Mouse (Mus musculus): ENCODE results near the gene Exoc3. TPM values are rescaled to one million over a fixed set of nuclear protein-coding genes. Genes with fewer than 3 reads are reported as not detected.

The Exoc3 gene
- polyA plus RNA-seq, 1 experiment from 2014 or later: 113 TPM

GRCm38 (mm10) chr13:74121795-74122330 lies 86.7 kb downstream of the Exoc3 start:
- Histone ChIP-seq H3K27ac (ENCODE audit: low read length) (no peak overlapping the region), H3K4me1 (ENCODE audit: control insufficient read depth, insufficient read depth, low read length) (peaks cover 6% of the 10 kb centered on the region; the same call in 1 of the 2 replicates), H3K4me3 (ENCODE audit: low read depth, low read length) (peak overlapping the region; percentile 48), H3K9ac (ENCODE audit: low read depth, low read length) (peak overlapping the region; percentile 61; the same call in 1 of the 2 replicates), H3K27me3 (ENCODE audit: control insufficient read depth, insufficient read depth, low read depth, low read length) (peaks cover 25% of the 10 kb centered on the region), H3K36me3 (ENCODE audit: control insufficient read depth, insufficient read depth, low read length) (no peaks in the 10 kb centered on the region), H3K9me3 (replicated peaks; ENCODE audit: control insufficient read depth, low read length, poor library complexity, severe bottlenecking) (no peaks in the 10 kb centered on the region), H3K4me2 (ENCODE audit: low read length) (peak overlapping the region; percentile 92)
- WGBS: 31% methylated on average over 14 of the region's 14 CpGs
- ATAC-seq: peak; percentile 13; the same call in 1 of the 2 replicates

DNA sequence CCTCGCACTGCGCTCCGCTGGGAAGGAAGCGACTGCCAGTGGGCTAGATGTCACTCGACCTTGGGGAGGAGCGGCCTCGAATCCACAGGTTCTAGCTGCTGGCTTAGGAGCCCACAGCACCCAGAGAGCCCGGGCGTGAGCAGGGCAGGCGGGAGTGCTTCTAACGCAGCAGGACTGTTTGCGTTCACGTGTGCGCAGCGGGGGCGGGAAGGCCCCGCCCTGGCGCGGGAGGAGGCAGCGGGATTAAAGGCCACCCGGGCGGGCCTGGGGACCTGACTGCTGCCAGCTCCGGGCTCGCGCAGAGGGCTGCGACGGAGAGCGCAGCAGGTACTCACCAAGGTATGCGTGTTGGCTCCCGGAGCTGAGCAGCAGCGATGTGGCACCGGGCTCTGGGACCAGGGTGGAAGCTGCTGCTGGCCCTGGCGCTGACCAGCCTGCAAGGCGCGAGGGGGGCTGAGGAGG lies 87.4 kb downstream of the Exoc3 start, which contains the start of gene Slc9a3:
TSS of gene Slc9a3 (plus strand) at position 317 of the 462 bp plus-strand sequence.
- H3K9me3 ChIP-seq (replicated peaks; ENCODE audit: control insufficient read depth, low read length, poor library complexity, severe bottlenecking): no peaks in the 10 kb centered on the region
- peaks cover 6% of the 10 kb centered on the region; the same call in 1 of the 2 replicates for H3K4me1 ChIP-seq (ENCODE audit: control insufficient read depth, insufficient read depth, low read length)
- under 1% methylated on average over 35 of the region's 35 CpGs for WGBS
- peak within 1 kb of the TSS; percentile 48 for H3K4me3 ChIP-seq (ENCODE audit: low read depth, low read length)
- peak within 1 kb of the TSS; percentile 92 for H3K4me2 ChIP-seq (ENCODE audit: low read length)
- H3K27me3 ChIP-seq (ENCODE audit: control insufficient read depth, insufficient read depth, low read depth, low read length): peaks cover 25% of the 10 kb centered on the region
- ATAC-seq: peak; percentile 76
- H3K9ac ChIP-seq (ENCODE audit: low read depth, low read length): peak within 1 kb of the TSS; percentile 61
- no peak within 1 kb of the TSS for H3K27ac ChIP-seq (ENCODE audit: low read length)
- no peaks in the 10 kb centered on the region for H3K36me3 ChIP-seq (ENCODE audit: control insufficient read depth, insufficient read depth, low read length)

Other genes with a start within 250 kb of the Exoc3 start
- gene Zdhhc11, start 244.9 kb downstream of the Exoc3 start, polyA plus RNA-seq (2015; fragmentation: Nextera tagmentation; extraction: Ambion mirVana): not detected in 2 replicates
- gene Tppp, start 199.3 kb downstream of the Exoc3 start, polyA plus RNA-seq (2015; fragmentation: Nextera tagmentation; extraction: Ambion mirVana): 13.9 and 16.1 TPM in 2 replicates
- 6.7 and 7.7 TPM in 2 replicates for gene Cep72, start 146.4 kb downstream of the Exoc3 start, polyA plus RNA-seq (2015; fragmentation: Nextera tagmentation; extraction: Ambion mirVana)
- gene Slc9a3, start 87.3 kb downstream of the Exoc3 start, polyA plus RNA-seq (2015; fragmentation: Nextera tagmentation; extraction: Ambion mirVana): 0.13 and 0.41 TPM in 2 replicates
- 0.58 and 0.70 TPM in 2 replicates for gene Ahrr, start 83.6 kb upstream of the Exoc3 start, polyA plus RNA-seq (2015; fragmentation: Nextera tagmentation; extraction: Ambion mirVana)
- 108 and 110 TPM in 2 replicates for gene Pdcd6, start 108.8 kb upstream of the Exoc3 start, polyA plus RNA-seq (2015; fragmentation: Nextera tagmentation; extraction: Ambion mirVana)
- gene Sdha, start 141.5 kb upstream of the Exoc3 start, polyA plus RNA-seq (2015; fragmentation: Nextera tagmentation; extraction: Ambion mirVana): 235 and 238 TPM in 2 replicates
- 43.1 and 45.9 TPM in 2 replicates for gene Ccdc127, start 141.6 kb upstream of the Exoc3 start, polyA plus RNA-seq (2015; fragmentation: Nextera tagmentation; extraction: Ambion mirVana)
- not detected in 2 replicates for gene Lrrc14b, start 155.3 kb upstream of the Exoc3 start, polyA plus RNA-seq (2015; fragmentation: Nextera tagmentation; extraction: Ambion mirVana)
- 10.9 and 11.7 TPM in 2 replicates for gene Zfp72, start 182.1 kb upstream of the Exoc3 start, polyA plus RNA-seq (2015; fragmentation: Nextera tagmentation; extraction: Ambion mirVana)
- gene Ftl1-ps1, start 191.0 kb upstream of the Exoc3 start, polyA plus RNA-seq (2015; fragmentation: Nextera tagmentation; extraction: Ambion mirVana): 73.6 and 73.9 TPM in 2 replicates

Measured in midbrain, embryonic 16.5 days (tissue).